Mouse (Mus musculus) forebrain, postnatal 0 days (tissue): ENCODE data around the gene Vmn1r113. TPM values are rescaled to one million over a fixed set of nuclear protein-coding genes. Genes with fewer than 3 reads are reported as not detected.
"Not testable (repeated sequence)": the region's sequence is repeated elsewhere in the genome, so short reads cannot be mapped to it uniquely, and the experiment has no call there.

ENCODE experiments used
- ATAC-seq: fragments of 200-750 bp; cut with Nextera tagmentation; 2 replicates; pipeline ENCODE4 v1.8.0; 2017; ENCODE audit warnings: mild to moderate bottlenecking, moderate library complexity
- DNase-seq: peaks from one replicate; pipeline ENCODE4 v3.0.0-alpha.2; 2015
- H3K27ac ChIP-seq: fragments of 300-500 bp; sonication (generic); 2 replicates; pipeline ENCODE4 v1.5.1; 2014; ENCODE audit warnings: low read depth, mild to moderate bottlenecking, antibody characterized with exemption, low read length, moderate library complexity, mixed read lengths
- H3K27me3 ChIP-seq: fragments of 300-500 bp; sonication (generic); 2 replicates; pipeline ENCODE4 v1.6.1; 2014; ENCODE audit warnings: mild to moderate bottlenecking, low read length, mixed read lengths; ENCODE audit not compliant: insufficient read depth
- H3K36me3 ChIP-seq: fragments of 300-500 bp; sonication (generic); 2 replicates; pipeline ENCODE4 v1.6.1; 2014; ENCODE audit warnings: mild to moderate bottlenecking, moderate library complexity; ENCODE audit not compliant: insufficient read depth
- H3K4me1 ChIP-seq: fragments of 300-500 bp; sonication (generic); 2 replicates; pipeline ENCODE4 v1.6.1; 2014; ENCODE audit warnings: antibody characterized with exemption; ENCODE audit not compliant: insufficient read depth
- H3K4me2 ChIP-seq: fragments of 300-500 bp; sonication (generic); 2 replicates; pipeline ENCODE4 v1.6.1; 2014; ENCODE audit warnings: low read depth, mild to moderate bottlenecking, moderate library complexity
- H3K4me3 ChIP-seq: fragments of 300-500 bp; sonication (generic); 2 replicates; pipeline ENCODE4 v1.5.1; 2014; ENCODE audit warnings: low read depth, low read length, mixed read lengths
- H3K9ac ChIP-seq: fragments of 300-500 bp; sonication (generic); 2 replicates; pipeline ENCODE4 v1.6.1; 2014; ENCODE audit warnings: mild to moderate bottlenecking
- H3K9me3 ChIP-seq: fragments of 300-500 bp; sonication (generic); 2 replicates; pipeline ENCODE4 v1.6.1; 2016; ENCODE audit warnings: low read length
- WGBS: fragments of 180-500 bp; shearing (Covaris S2); extraction: QIAGEN DNeasy Blood & Tissue Kit; methylation state at CpG from one replicate; pipeline ENCODE4 v1.1.7; 2014; 5-methylcytosine and 5-hydroxymethylcytosine counted together
- polyA plus RNA-seq: library from polyadenylated mRNA; unstranded; fragments of >200 nt; fragmentation: Nextera tagmentation; extraction: Ambion mirVana; gene quantifications from 2 replicates; pipeline ENCODE4 v1.2.1, GENCODE M21; 2015
- total RNA-seq: library from RNA; depleted of rRNA; stranded (reverse); fragments of >200 nt; gene quantifications from 2 replicates; pipeline ENCODE4 v1.2.3, GENCODE M21; 2014; rRNA removed

Vmn1r113 gene
- not detected in 2 replicates for total RNA-seq
- not detected in 2 replicates for polyA plus RNA-seq

DNA sequence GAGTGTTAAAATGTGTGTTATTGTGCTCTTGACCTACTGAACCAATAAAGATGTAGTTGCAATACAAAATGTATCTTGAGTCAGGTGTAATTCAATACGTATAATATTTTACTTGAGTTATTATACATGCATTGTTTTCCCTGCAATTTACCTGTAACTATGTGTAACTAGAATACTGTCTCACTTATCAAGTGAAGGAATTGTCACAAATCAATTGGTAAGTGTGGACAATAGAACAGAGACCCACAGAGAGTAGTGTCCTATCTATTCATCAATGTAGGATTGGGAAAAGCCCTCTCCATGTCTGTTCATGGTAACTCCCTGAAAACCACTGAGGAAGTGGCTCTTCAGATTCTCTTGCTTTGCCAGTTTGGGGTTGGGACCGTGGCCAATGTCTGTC lies at the start of gene Vmn1r113:
Vmn1r113 (plus strand) TSS at position 301 of the 400 bp plus-strand sequence.
- not testable (repeated sequence) for H3K9ac ChIP-seq, H3K4me3 ChIP-seq, H3K4me1 ChIP-seq, H3K27ac ChIP-seq, H3K4me2 ChIP-seq, DNase-seq, H3K9me3 ChIP-seq, H3K36me3 ChIP-seq, H3K27me3 ChIP-seq, ATAC-seq
- 58% methylated on average over 2 of the region's 2 CpGs for WGBS

DNA sequence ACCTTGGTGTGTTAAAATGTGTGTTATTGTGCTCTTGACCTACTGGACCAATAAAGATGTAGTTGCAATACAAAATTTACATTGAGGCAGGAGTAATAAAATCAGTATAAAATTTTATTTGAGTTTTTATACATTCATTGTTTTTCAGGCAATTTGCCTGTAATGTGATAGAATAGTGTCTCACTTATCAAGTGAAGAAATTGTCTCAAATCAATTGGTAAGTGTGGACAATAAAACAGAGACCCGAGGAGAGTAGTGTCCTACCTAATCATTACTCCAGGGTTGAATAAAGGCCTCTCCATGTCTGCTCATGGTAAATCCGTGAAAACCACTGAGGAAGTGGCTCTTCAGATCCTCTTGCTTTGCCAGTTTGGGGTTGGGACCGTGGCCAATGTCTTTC lies 16.2 kb upstream of the Vmn1r113 start, which contains the start of gene Vmn1r112:
Vmn1r112 (plus strand) TSS at position 301 of the 400 bp plus-strand sequence.
- H3K4me3 ChIP-seq, ATAC-seq, H3K9me3 ChIP-seq, DNase-seq, H3K27ac ChIP-seq, H3K4me2 ChIP-seq, H3K27me3 ChIP-seq, H3K4me1 ChIP-seq, H3K9ac ChIP-seq, H3K36me3 ChIP-seq: not testable (repeated sequence)
- no CpG with 5 or more reads among the region's 3 CpGs for WGBS

DNA sequence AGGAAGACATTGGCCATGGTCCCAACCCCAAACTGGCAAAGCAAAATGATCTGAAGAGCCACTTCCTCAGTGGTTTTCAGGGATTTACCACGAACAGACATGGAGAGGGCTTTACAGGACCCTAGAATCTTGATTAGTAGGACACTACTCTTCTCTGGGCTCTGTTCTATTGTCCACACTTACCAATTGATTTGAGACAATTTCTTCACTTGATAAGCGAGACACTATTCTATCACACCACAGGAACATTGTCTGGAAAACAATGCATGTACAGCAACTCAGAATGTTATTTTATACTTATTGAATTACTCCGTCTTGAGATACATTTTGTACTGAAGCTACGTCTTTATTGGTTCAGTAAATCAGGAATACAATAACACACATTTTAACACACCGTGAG lies 25.0 kb downstream of the Vmn1r113 start, which contains the start of gene Vmn1r114:
Vmn1r114 (minus strand) TSS at position 101 of the 400 bp plus-strand sequence.
- H3K4me1 ChIP-seq, H3K4me2 ChIP-seq, H3K27ac ChIP-seq, H3K36me3 ChIP-seq, DNase-seq, H3K27me3 ChIP-seq, H3K9ac ChIP-seq, ATAC-seq, H3K4me3 ChIP-seq, H3K9me3 ChIP-seq: not testable (repeated sequence)
- no CpG with 5 or more reads among the region's 5 CpGs for WGBS

Other genes with a start within 250 kb of the Vmn1r113 start
- gene Gm5726, start 241.5 kb upstream of the Vmn1r113 start, total RNA-seq, result not detected in 2 replicates
- not detected in 2 replicates for gene Gm5726, start 241.5 kb upstream of the Vmn1r113 start, polyA plus RNA-seq
- not detected in 2 replicates for gene Gm4141, start 211.0 kb upstream of the Vmn1r113 start, total RNA-seq
- not detected in 2 replicates for gene Gm4141, start 211.0 kb upstream of the Vmn1r113 start, polyA plus RNA-seq
- gene Gm4513, start 188.3 kb upstream of the Vmn1r113 start, total RNA-seq, result not detected in 2 replicates
- not detected in 2 replicates for gene Gm4513, start 188.3 kb upstream of the Vmn1r113 start, polyA plus RNA-seq
- not detected in 2 replicates for gene Vmn1r107, start 118.4 kb upstream of the Vmn1r113 start, total RNA-seq
- gene Vmn1r107, start 118.4 kb upstream of the Vmn1r113 start, polyA plus RNA-seq, result not detected in 2 replicates
- gene Vmn1r111, start 84.1 kb upstream of the Vmn1r113 start, total RNA-seq, result not detected in 2 replicates
- not detected in 2 replicates for gene Vmn1r111, start 84.1 kb upstream of the Vmn1r113 start, polyA plus RNA-seq
- not detected in 2 replicates for gene Gm10668, start 56.7 kb upstream of the Vmn1r113 start, total RNA-seq
- not detected in 2 replicates for gene Gm10668, start 56.7 kb upstream of the Vmn1r113 start, polyA plus RNA-seq
- gene Vmn1r112, start 16.1 kb upstream of the Vmn1r113 start, total RNA-seq, result not detected in 2 replicates
- not detected in 2 replicates for gene Vmn1r112, start 16.1 kb upstream of the Vmn1r113 start, polyA plus RNA-seq
- gene Vmn1r114, start 24.9 kb downstream of the Vmn1r113 start, total RNA-seq, result not detected in 2 replicates
- not detected in 2 replicates for gene Vmn1r114, start 24.9 kb downstream of the Vmn1r113 start, polyA plus RNA-seq
- not detected in 2 replicates for gene Vmn1r115, start 57.7 kb downstream of the Vmn1r113 start, total RNA-seq
- not detected in 2 replicates for gene Vmn1r115, start 57.7 kb downstream of the Vmn1r113 start, polyA plus RNA-seq
- not detected in 2 replicates for gene Vmn1r116, start 85.0 kb downstream of the Vmn1r113 start, total RNA-seq
- not detected in 2 replicates for gene Vmn1r116, start 85.0 kb downstream of the Vmn1r113 start, polyA plus RNA-seq
- not detected in 2 replicates for gene Vmn1r117, start 96.8 kb downstream of the Vmn1r113 start, total RNA-seq
- gene Vmn1r117, start 96.8 kb downstream of the Vmn1r113 start, polyA plus RNA-seq, result not detected in 2 replicates
- not detected in 2 replicates for gene Vmn1r118, start 125.1 kb downstream of the Vmn1r113 start, total RNA-seq
- not detected in 2 replicates for gene Vmn1r118, start 125.1 kb downstream of the Vmn1r113 start, polyA plus RNA-seq
- not detected in 2 replicates for gene Vmn1r119, start 225.2 kb downstream of the Vmn1r113 start, total RNA-seq
- gene Vmn1r119, start 225.2 kb downstream of the Vmn1r113 start, polyA plus RNA-seq, result not detected in 2 replicates